Mouse (Mus musculus) stomach, embryonic 15.5 days (tissue): ENCODE results near the gene Celf5. TPM values are rescaled to one million over a fixed set of nuclear protein-coding genes. Genes with fewer than 3 reads are reported as not detected.

ENCODE experiments used
- ATAC-seq: fragments of 200-750 bp; cut with Nextera tagmentation; 2 replicates; pipeline ENCODE4 v1.8.0; 2017; ENCODE audit warnings: low read depth, moderate number of reproducible peaks, moderate TSS enrichment; ENCODE audit not compliant: insufficient read depth, low FRiP score
- H3K27ac ChIP-seq: fragments of 300-500 bp; sonication (generic); 2 replicates; pipeline ENCODE4 v1.5.1; 2015; ENCODE audit warnings: mild to moderate bottlenecking, inconsistent platforms
- H3K27me3 ChIP-seq: fragments of 300-500 bp; sonication (generic); replicated peaks from 2 replicates; pipeline ENCODE4 v1.6.1; 2015; ENCODE audit warnings: inconsistent platforms
- H3K36me3 ChIP-seq: fragments of 300-500 bp; sonication (generic); 2 replicates; pipeline ENCODE4 v1.6.1; 2015; ENCODE audit warnings: inconsistent platforms
- H3K4me1 ChIP-seq: fragments of 300-500 bp; sonication (generic); 2 replicates; pipeline ENCODE4 v1.6.1; 2015; ENCODE audit warnings: inconsistent platforms
- H3K4me2 ChIP-seq: fragments of 300-500 bp; sonication (generic); 2 replicates; pipeline ENCODE4 v1.6.1; 2015; ENCODE audit warnings: mild to moderate bottlenecking, inconsistent platforms
- H3K4me3 ChIP-seq: fragments of 300-500 bp; sonication (generic); replicated peaks from 2 replicates; pipeline ENCODE4 v1.5.1; 2015; ENCODE audit warnings: inconsistent platforms
- H3K9ac ChIP-seq: fragments of 300-500 bp; sonication (generic); 2 replicates; pipeline ENCODE4 v1.6.1; 2015; ENCODE audit warnings: inconsistent platforms
- H3K9me3 ChIP-seq: fragments of 300-500 bp; sonication (generic); 2 replicates; pipeline ENCODE4 v1.6.1; 2016; ENCODE audit warnings: inconsistent platforms
- WGBS: fragments of 180-500 bp; shearing (Covaris S2); methylation state at CpG from one replicate; pipeline ENCODE4 v1.1.7; 2015; 5-methylcytosine and 5-hydroxymethylcytosine counted together
- microRNA-seq: library from miRNA; unstranded; fragments of <30 nt; microRNA quantifications from one replicate; pipeline ENCODE4, GENCODE M21; 2016
- polyA plus RNA-seq: library from polyadenylated mRNA; unstranded; fragments of >200 nt; fragmentation: Nextera tagmentation; extraction: Ambion mirVana; gene quantifications from 2 replicates; pipeline ENCODE4 v1.2.1, GENCODE M21; 2015

Celf5 gene
- polyA plus RNA-seq, 1 experiment from 2014 or later: 1.7 TPM

- 27% methylated on average over 26 of the region's 26 CpGs for WGBS
- Histone ChIP-seq H3K9ac (no peak overlapping the region), H3K36me3 (no peaks in the 10 kb centered on the region), H3K27me3 (no peaks in the 10 kb centered on the region), H3K4me3 (peak overlapping the region; percentile 19; the same call in 1 of the 2 replicates), H3K27ac (peak overlapping the region; percentile 84), H3K4me1 (peaks cover 96% of the 10 kb centered on the region), H3K9me3 (no peaks in the 10 kb centered on the region), H3K4me2 (peak overlapping the region; percentile 43; the same call in 1 of the 2 replicates)
- ATAC-seq: no peak
These were observed 68.9 kb downstream of the Celf5 start for GRCm38 (mm10) chr10:81413310-81414261.

- peaks cover 96% of the 10 kb centered on the region for H3K4me1 ChIP-seq
- peaks cover 7% of the 10 kb centered on the region; the same call in 1 of the 2 replicates for H3K36me3 ChIP-seq
- ATAC-seq: no peak
- no peak overlapping the region for H3K9ac ChIP-seq
- 0 out of 2 replicates have a peak, but pooled peaks cover 4% of the 10 kb centered on the region for H3K27me3 ChIP-seq
- 72% methylated on average over 16 of the region's 16 CpGs for WGBS
- H3K4me3 ChIP-seq: no peak overlapping the region
- H3K27ac ChIP-seq: peak overlapping the region; percentile 84
- H3K4me2 ChIP-seq: no peak overlapping the region
- H3K9me3 ChIP-seq: no peaks in the 10 kb centered on the region
These were observed 69.8 kb downstream of the Celf5 start for GRCm38 (mm10) chr10:81412586-81413309.

GRCm38 (mm10) chr10:81411471-81412400 lies 70.8 kb downstream of the Celf5 start:
- H3K27ac ChIP-seq: peak overlapping the region; percentile 84
- ATAC-seq: peak; percentile 6; the same call in 1 of the 2 replicates
- H3K9ac ChIP-seq: no peak overlapping the region
- H3K36me3 ChIP-seq: peaks cover 10% of the 10 kb centered on the region; the same call in 1 of the 2 replicates
- H3K4me1 ChIP-seq: peaks cover 96% of the 10 kb centered on the region
- peak overlapping the region; percentile 14 for H3K4me2 ChIP-seq
- no peaks in the 10 kb centered on the region for H3K9me3 ChIP-seq
- WGBS: 40% methylated on average over 18 of the region's 18 CpGs
- H3K4me3 ChIP-seq: no peak overlapping the region
- H3K27me3 ChIP-seq: 0 out of 2 replicates have a peak, but pooled peaks cover 4% of the 10 kb centered on the region

GRCm38 (mm10) chr10:81410981-81411380 lies 71.5 kb downstream of the Celf5 start:
- Histone ChIP-seq H3K27ac (peak overlapping the region; percentile 84), H3K27me3 (0 out of 2 replicates have a peak, but pooled peaks cover 4% of the 10 kb centered on the region), H3K4me3 (no peak overlapping the region), H3K4me1 (peaks cover 89% of the 10 kb centered on the region), H3K36me3 (peaks cover 10% of the 10 kb centered on the region; the same call in 1 of the 2 replicates), H3K9ac (no peak overlapping the region), H3K4me2 (no peak overlapping the region), H3K9me3 (no peaks in the 10 kb centered on the region)
- WGBS: 58% methylated on average over 9 of the region's 9 CpGs
- no peak for ATAC-seq

- H3K27ac ChIP-seq: peak overlapping the region; percentile 84
- no peak overlapping the region for H3K4me2 ChIP-seq
- no peak overlapping the region for H3K9ac ChIP-seq
- ATAC-seq: no peak
- no peak overlapping the region for H3K4me3 ChIP-seq
- 52% methylated on average over 4 of the region's 4 CpGs for WGBS
- H3K27me3 ChIP-seq: 0 out of 2 replicates have a peak, but pooled peaks cover 4% of the 10 kb centered on the region
- peaks cover 83% of the 10 kb centered on the region for H3K4me1 ChIP-seq
- peaks cover 10% of the 10 kb centered on the region; the same call in 1 of the 2 replicates for H3K36me3 ChIP-seq
- H3K9me3 ChIP-seq: no peaks in the 10 kb centered on the region
These were observed 72.2 kb downstream of the Celf5 start for GRCm38 (mm10) chr10:81410350-81410749.

GRCm38 (mm10) chr10:81409330-81409729 lies 73.2 kb downstream of the Celf5 start:
- Histone ChIP-seq H3K27ac (0 out of 2 replicates have a peak overlapping the region, but pooled peaks have one; percentile 42), H3K4me3 (no peak overlapping the region), H3K36me3 (peaks cover 15% of the 10 kb centered on the region; the same call in 1 of the 2 replicates), H3K4me2 (no peak overlapping the region), H3K9me3 (no peaks in the 10 kb centered on the region), H3K9ac (no peak overlapping the region), H3K4me1 (peaks cover 73% of the 10 kb centered on the region), H3K27me3 (0 out of 2 replicates have a peak, but pooled peaks cover 4% of the 10 kb centered on the region)
- ATAC-seq: no peak
- 30% methylated on average over 8 of the region's 8 CpGs for whole genome bisulfite sequencing

Small RNAs within 50 kb of the gene (microRNA-seq; reads per million reads assigned to microRNA genes)
- gene Gm25595: not detected
- 0.58 reads per million for gene Mir1191b

Other genes with a start within 250 kb of the Celf5 start
- gene Zfr2, start 249.6 kb downstream of the Celf5 start, polyA plus RNA-seq: 8.8 and 10.4 TPM in 2 replicates
- 3.4 and 3.8 TPM in 2 replicates for gene Matk, start 229.8 kb downstream of the Celf5 start, polyA plus RNA-seq
- 217 and 233 TPM in 2 replicates for gene Mrpl54, start 215.8 kb downstream of the Celf5 start, polyA plus RNA-seq
- gene Apba3, start 215.7 kb downstream of the Celf5 start, polyA plus RNA-seq: 54.4 and 58.1 TPM in 2 replicates
- 32.6 and 38.7 TPM in 2 replicates for gene Tjp3, start 191.1 kb downstream of the Celf5 start, polyA plus RNA-seq
- 43.1 and 47.6 TPM in 2 replicates for gene Pip5k1c, start 189.7 kb downstream of the Celf5 start, polyA plus RNA-seq
- gene Cactin, start 161.6 kb downstream of the Celf5 start, polyA plus RNA-seq: 40.5 and 40.9 TPM in 2 replicates
- 23.5 and 25.3 TPM in 2 replicates for gene Tbxa2r, start 154.0 kb downstream of the Celf5 start, polyA plus RNA-seq
- gene Gipc3, start 139.4 kb downstream of the Celf5 start, polyA plus RNA-seq: 0.04 and 0.12 TPM in 2 replicates
- 78.8 and 79.1 TPM in 2 replicates for gene Hmg20b, start 132.2 kb downstream of the Celf5 start, polyA plus RNA-seq
- gene Mfsd12, start 125.2 kb downstream of the Celf5 start, polyA plus RNA-seq: 12.8 and 13.6 TPM in 2 replicates
- gene 4930404N11Rik, start 116.9 kb downstream of the Celf5 start, polyA plus RNA-seq: 1.2 and 1.5 TPM in 2 replicates
- gene Fzr1, start 104.2 kb downstream of the Celf5 start, polyA plus RNA-seq: 88.5 and 90.5 TPM in 2 replicates
- 78.9 and 80.4 TPM in 2 replicates for gene Dohh, start 98.3 kb downstream of the Celf5 start, polyA plus RNA-seq
- gene Gm48551, start 98.2 kb downstream of the Celf5 start, polyA plus RNA-seq: 2.9 and 3.3 TPM in 2 replicates
- 0.41 and 1.4 TPM in 2 replicates for gene Gm48552, start 93.7 kb downstream of the Celf5 start, polyA plus RNA-seq
- gene Smim24, start 89.7 kb downstream of the Celf5 start, polyA plus RNA-seq: 59.5 and 77.5 TPM in 2 replicates
- 65.5 and 78.2 TPM in 2 replicates for gene Nfic, start 27.1 kb downstream of the Celf5 start, polyA plus RNA-seq
- 83.9 and 93.7 TPM in 2 replicates for gene Ncln, start 13.7 kb upstream of the Celf5 start, polyA plus RNA-seq
- 1.4 and 1.6 TPM in 2 replicates for gene S1pr4, start 17.4 kb upstream of the Celf5 start, polyA plus RNA-seq
- gene Gna15, start 41.5 kb upstream of the Celf5 start, polyA plus RNA-seq: 4.4 and 5.8 TPM in 2 replicates
- 113 and 134 TPM in 2 replicates for gene Gna11, start 62.5 kb upstream of the Celf5 start, polyA plus RNA-seq
- gene Aes, start 76.8 kb upstream of the Celf5 start, polyA plus RNA-seq: 692 and 697 TPM in 2 replicates
- 28.8 and 35.6 TPM in 2 replicates for gene Tle2, start 91.9 kb upstream of the Celf5 start, polyA plus RNA-seq
- gene Tle6, start 118.4 kb upstream of the Celf5 start, polyA plus RNA-seq: 31.2 and 42.1 TPM in 2 replicates
- gene BC025920, start 123.6 kb upstream of the Celf5 start, polyA plus RNA-seq: 0.55 and 0.71 TPM in 2 replicates
- gene Sirt6, start 145.1 kb upstream of the Celf5 start, polyA plus RNA-seq: 32.9 and 33.3 TPM in 2 replicates
- 10.9 and 12.6 TPM in 2 replicates for gene Ankrd24, start 145.8 kb upstream of the Celf5 start, polyA plus RNA-seq
- 4.3 and 5.2 TPM in 2 replicates for gene Gm10778, start 166.3 kb upstream of the Celf5 start, polyA plus RNA-seq
- gene Zfp433, start 222.1 kb upstream of the Celf5 start, polyA plus RNA-seq: 11.8 and 13.6 TPM in 2 replicates